Mouse (Mus musculus): Measurements from ENCODE around the gene Zim1.

Zim1 gene

DNA sequence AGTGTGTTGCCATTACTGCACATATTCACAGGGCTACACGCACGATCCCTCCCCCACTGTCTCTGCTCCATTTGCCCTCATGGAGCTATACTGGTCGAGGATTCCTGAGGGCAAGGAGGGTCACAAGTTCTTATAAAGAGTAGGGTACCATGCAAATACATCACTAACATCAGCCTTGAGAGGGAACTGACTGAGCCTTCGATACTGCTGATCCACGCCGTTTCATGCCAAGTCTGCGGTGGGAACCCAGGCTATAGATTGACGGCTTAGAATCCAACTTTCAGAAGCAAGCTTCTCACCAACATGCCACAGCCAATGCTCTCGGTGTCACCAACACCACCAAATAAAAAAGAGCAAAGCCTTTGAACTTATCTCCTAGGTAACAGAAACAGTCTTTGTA lies 45.7 kb downstream of the Zim1 start:
- no peak for DNase-seq (ENCODE audit: low read depth)

GRCm38 (mm10) chr7:6645821-6646220 lies 50.4 kb downstream of the Zim1 start:
- DNase-seq (ENCODE audit: low read depth), result no peak

DNA sequence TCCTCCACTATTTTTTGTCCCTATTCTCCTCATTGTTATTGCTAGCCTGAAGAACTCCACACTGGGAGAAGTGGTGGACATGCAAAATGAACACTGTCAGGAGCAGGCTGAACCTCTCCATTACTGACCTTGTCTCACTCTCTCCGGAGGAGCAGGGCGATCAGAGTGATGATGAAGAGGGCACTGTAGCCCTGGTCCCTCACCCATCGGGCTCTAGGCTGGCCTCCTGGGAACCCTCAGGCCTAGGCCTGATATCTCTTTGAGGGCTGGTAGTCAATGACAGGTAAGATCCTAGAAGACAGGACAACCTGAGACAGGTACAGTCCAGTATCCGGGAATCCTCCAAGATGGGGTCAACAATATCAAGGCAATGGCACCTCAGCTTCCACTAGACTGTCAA lies 58.2 kb downstream of the Zim1 start:
- no peak for DNase-seq (ENCODE audit: low read depth)

GRCm38 (mm10) chr7:6636741-6637140 lies 59.5 kb downstream of the Zim1 start:
- no peak for DNase-seq (ENCODE audit: low read depth)

DNA sequence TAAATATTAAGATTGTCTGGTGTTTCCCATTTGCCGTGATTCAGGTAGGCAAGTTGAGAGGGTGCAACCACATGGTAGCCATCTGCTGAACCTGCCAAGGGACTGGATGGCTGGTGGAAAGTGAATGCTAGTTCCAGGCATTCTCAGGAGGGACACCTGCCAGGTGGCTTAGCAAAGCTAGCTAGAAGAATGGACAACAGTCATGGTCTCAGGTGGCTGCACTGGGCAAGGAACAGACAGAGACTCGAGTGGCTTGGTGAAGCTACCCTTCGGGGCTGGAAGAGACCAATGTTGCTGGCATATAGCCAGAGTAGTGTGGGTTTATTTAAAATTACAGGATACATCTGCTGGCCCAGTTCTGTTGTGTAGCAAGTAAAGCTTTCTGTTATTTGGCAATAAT lies 60.4 kb downstream of the Zim1 start:
- DNase-seq (ENCODE audit: low read depth), result no peak
